Mouse (Mus musculus) erythroblast, embryonic 14.5 days (primary cell): ENCODE measurements at regions not wholly inside any gene's neighbourhood (a gene's known extent, or its start where the extent isn't known, plus 50 kb on each side); places are given as distances from the start of the nearest gene placed in this dataset.

Experiments used
- GATA1 ChIP-seq: IDR thresholded peaks from 2 replicates; pipeline ENCODE4 v1.6.1; 2012; ENCODE audit warnings: low read length, inconsistent platforms, mixed read lengths
- TAL1 ChIP-seq: IDR thresholded peaks from 3 replicates; pipeline ENCODE4 v1.6.1; 2012; ENCODE audit warnings: low read length, inconsistent platforms, mixed read lengths

- TF ChIP-seq TAL1 (no peak), GATA1 (no peak)
These were observed 1800.4 kb upstream of the 5930422O12Rik start for GRCm38 (mm10) chr8:31628146-31628545.
